Mouse (Mus musculus) liver, embryonic 14.5 days (tissue): ENCODE measurements around the gene Syt3.

ENCODE experiments used
- CTCF ChIP-seq: IDR thresholded peaks from 2 replicates; pipeline ENCODE4 v1.5.1; 2016; ENCODE audit warnings: antibody characterized with exemption, low read depth, control low read depth
- EP300 ChIP-seq: IDR thresholded peaks from 2 replicates; pipeline ENCODE4 v1.6.1; 2016; ENCODE audit warnings: antibody characterized with exemption, low read depth

DNA sequence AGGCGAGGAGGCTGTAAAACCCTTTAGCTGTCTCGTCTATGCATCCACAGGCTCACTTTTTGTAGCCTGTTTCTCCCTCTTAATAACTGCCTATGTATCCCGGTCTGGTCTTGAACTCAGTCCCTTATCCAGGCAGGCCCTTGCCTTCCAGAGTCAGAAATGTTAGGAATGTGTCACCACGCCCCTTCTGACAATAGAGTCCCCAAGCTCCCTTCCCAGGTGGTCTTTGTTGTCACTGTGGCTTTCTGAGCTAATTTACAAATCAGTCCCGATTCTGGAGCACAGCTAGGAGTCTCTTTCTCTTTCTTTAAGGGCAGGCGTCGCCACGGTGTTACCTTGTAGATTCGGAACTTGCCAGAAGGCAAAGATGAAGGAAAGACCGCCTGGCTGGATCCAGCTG is 8.7 kb upstream of the Syt3 start:
- no peak for TF ChIP-seq EP300
- no peak for TF ChIP-seq CTCF
